Mouse (Mus musculus) common myeloid progenitor, adult 5-6 weeks (primary cell): ENCODE results near the gene Iars2. TPM values are rescaled to one million over a fixed set of nuclear protein-coding genes. Genes with fewer than 3 reads are reported as not detected.

Experiments used
- ATAC-seq: replicated peaks from 2 replicates; pipeline ENCODE4 v1.8.0; 2016; ENCODE audit warnings: low read depth, mild to moderate bottlenecking, moderate TSS enrichment, inconsistent platforms; ENCODE audit not compliant: poor library complexity, severe bottlenecking
- total RNA-seq: library from RNA; stranded (forward); fragments of 200-1000, 187-1606 nt; gene quantifications from 2 replicates; pipeline ENCODE4 v1.2.3, GENCODE M21; 2017

Iars2 gene
- total RNA-seq, 1 experiment from 2014 or later: 60.1 TPM

GRCm38 (mm10) chr1:185284740-185285139 is 44.5 kb downstream of the Iars2 start:
- ATAC-seq: no peak

- no peak for ATAC-seq
Measured at GRCm38 (mm10) chr1:185283247-185283646, 45.9 kb downstream of the Iars2 start.

GRCm38 (mm10) chr1:185282846-185283245 is 46.4 kb downstream of the Iars2 start:
- ATAC-seq: no peak

- ATAC-seq: no peak
Measured at GRCm38 (mm10) chr1:185280616-185281015, 48.6 kb downstream of the Iars2 start.

- ATAC-seq: no peak
Measured at GRCm38 (mm10) chr1:185279288-185279687, 49.9 kb downstream of the Iars2 start.

GRCm38 (mm10) chr1:185277022-185277421 is 52.2 kb downstream of the Iars2 start:
- no peak for ATAC-seq

GRCm38 (mm10) chr1:185275976-185276375 is 53.2 kb downstream of the Iars2 start:
- no peak for ATAC-seq

GRCm38 (mm10) chr1:185274819-185275545 is 54.2 kb downstream of the Iars2 start:
- ATAC-seq: no peak

GRCm38 (mm10) chr1:185271373-185271772 is 57.8 kb downstream of the Iars2 start:
- no peak for ATAC-seq

- no peak for ATAC-seq
Measured at GRCm38 (mm10) chr1:185270403-185271097, 58.6 kb downstream of the Iars2 start.

GRCm38 (mm10) chr1:185268675-185269074 is 60.5 kb downstream of the Iars2 start:
- no peak for ATAC-seq

- ATAC-seq: peak; percentile 69
Measured at GRCm38 (mm10) chr1:185262565-185262964, 66.6 kb downstream of the Iars2 start.

GRCm38 (mm10) chr1:185256753-185257152 is 72.4 kb downstream of the Iars2 start:
- no peak for ATAC-seq

- no peak for ATAC-seq
Measured at GRCm38 (mm10) chr1:185255336-185255735, 73.9 kb downstream of the Iars2 start.

- ATAC-seq: no peak
Measured at GRCm38 (mm10) chr1:185253140-185253892, 75.9 kb downstream of the Iars2 start.

GRCm38 (mm10) chr1:185252351-185252750 is 76.8 kb downstream of the Iars2 start:
- no peak for ATAC-seq

GRCm38 (mm10) chr1:185248728-185249127 is 80.5 kb downstream of the Iars2 start:
- ATAC-seq: no peak

- ATAC-seq: no peak
Measured at GRCm38 (mm10) chr1:185247429-185248085, 81.6 kb downstream of the Iars2 start.

GRCm38 (mm10) chr1:185245456-185245855 is 83.7 kb downstream of the Iars2 start:
- no peak for ATAC-seq

GRCm38 (mm10) chr1:185243013-185243412 is 86.2 kb downstream of the Iars2 start:
- no peak for ATAC-seq
